Mouse (Mus musculus): ENCODE results near the gene Cfhr1. TPM values are rescaled to one million over a fixed set of nuclear protein-coding genes. Genes with fewer than 3 reads are reported as not detected.

The Cfhr1 gene
- total RNA-seq (2015) (not detected in 2 replicates), total RNA-seq (2017) (not detected in 2 replicates)

- ATAC-seq (ENCODE audit: poor library complexity, severe bottlenecking): no peak
Measured at GRCm38 (mm10) chr1:139560024-139560423, at the start of gene Cfhr1. Gene Cfhr1, minus strand, starts transcription at chr1:139560272.

GRCm38 (mm10) chr1:139551311-139551710 lies 8.8 kb downstream of the Cfhr1 start:
- ATAC-seq (ENCODE audit: poor library complexity, severe bottlenecking): no peak

- no peak for ATAC-seq (ENCODE audit: poor library complexity, severe bottlenecking)
Measured at GRCm38 (mm10) chr1:139548536-139548935, 11.5 kb downstream of the Cfhr1 start.

DNA sequence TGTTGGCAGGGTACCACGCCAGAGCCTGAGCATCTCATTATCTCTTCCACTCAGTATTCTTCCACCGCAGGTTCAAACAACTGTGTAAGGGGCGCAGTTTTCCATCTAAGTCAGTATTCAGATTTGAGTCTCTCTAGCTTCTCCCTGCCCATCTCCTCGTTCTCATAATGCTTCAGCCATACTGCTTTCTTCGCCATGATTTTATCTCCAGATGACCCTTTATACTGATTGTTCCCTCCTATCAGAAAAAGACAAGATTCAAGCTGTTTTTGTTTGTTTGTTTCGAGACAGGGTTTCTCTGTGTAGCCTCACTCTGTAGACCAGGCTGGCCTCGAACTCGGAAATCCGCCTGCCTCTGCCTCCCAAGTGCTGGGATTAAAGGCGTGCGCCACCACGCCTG lies 45.5 kb downstream of the Cfhr1 start:
- ATAC-seq (ENCODE audit: poor library complexity, severe bottlenecking): no peak

GRCm38 (mm10) chr1:139501258-139501752 lies 58.8 kb downstream of the Cfhr1 start, which contains the start of gene F13b:
Gene F13b, plus strand, starts transcription at chr1:139501702.
- ATAC-seq (ENCODE audit: poor library complexity, severe bottlenecking): no peak

DNA sequence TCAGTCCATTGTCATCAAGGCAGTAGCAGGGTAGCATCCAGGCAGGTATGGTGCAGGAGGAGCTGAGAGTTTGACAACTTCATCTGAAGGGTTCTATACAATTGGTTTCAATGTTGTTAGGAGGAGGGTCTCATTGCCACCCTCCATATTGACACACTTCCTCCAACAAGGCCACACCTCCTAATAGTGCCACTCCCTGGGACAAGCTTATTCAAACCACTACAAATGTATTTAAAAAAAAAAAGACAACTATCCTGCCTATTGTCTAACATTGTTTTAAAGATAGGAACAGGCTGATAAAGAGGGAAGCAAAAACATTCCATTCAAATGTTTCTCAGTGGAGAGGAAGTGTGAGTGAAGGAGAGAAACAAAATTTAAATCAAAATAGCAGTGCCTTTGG lies 60.3 kb downstream of the Cfhr1 start:
- no peak for ATAC-seq (ENCODE audit: poor library complexity, severe bottlenecking)

Other genes starting within 250 kb of the Cfhr1 start
- gene Crb1, start 183.2 kb downstream of the Cfhr1 start, total RNA-seq (2015): not detected in 2 replicates
- gene Crb1, start 183.2 kb downstream of the Cfhr1 start, total RNA-seq (2017): not detected in 2 replicates
- 7.9 and 10.0 TPM in 2 replicates for gene Zbtb41, start 138.0 kb downstream of the Cfhr1 start, total RNA-seq (2015)
- gene Zbtb41, start 138.0 kb downstream of the Cfhr1 start, total RNA-seq (2017): 12.2 and 13.9 TPM in 2 replicates
- gene Aspm, start 105.5 kb downstream of the Cfhr1 start, total RNA-seq (2015): 29.5 and 32.8 TPM in 2 replicates
- 37.9 and 41.0 TPM in 2 replicates for gene Aspm, start 105.5 kb downstream of the Cfhr1 start, total RNA-seq (2017)
- gene F13b, start 58.6 kb downstream of the Cfhr1 start, total RNA-seq (2015): not detected in 2 replicates
- not detected in 2 replicates for gene F13b, start 58.6 kb downstream of the Cfhr1 start, total RNA-seq (2017)
- not detected in 2 replicates for gene Gm4788, start 221.0 kb upstream of the Cfhr1 start, total RNA-seq (2015)
- gene Gm4788, start 221.0 kb upstream of the Cfhr1 start, total RNA-seq (2017): not detected in 2 replicates